Mouse (Mus musculus) stomach, postnatal 0 days (tissue): ENCODE data around the gene Faap24.

Experiments used
- CTCF ChIP-seq: IDR thresholded peaks from 2 replicates; pipeline ENCODE4 v1.5.1; 2016; ENCODE audit warnings: antibody characterized with exemption, low read depth, mild to moderate bottlenecking, moderate library complexity
- EP300 ChIP-seq: optimal IDR thresholded peaks from 2 replicates; pipeline ENCODE3; 2016; ENCODE audit warnings: antibody characterized with exemption

DNA sequence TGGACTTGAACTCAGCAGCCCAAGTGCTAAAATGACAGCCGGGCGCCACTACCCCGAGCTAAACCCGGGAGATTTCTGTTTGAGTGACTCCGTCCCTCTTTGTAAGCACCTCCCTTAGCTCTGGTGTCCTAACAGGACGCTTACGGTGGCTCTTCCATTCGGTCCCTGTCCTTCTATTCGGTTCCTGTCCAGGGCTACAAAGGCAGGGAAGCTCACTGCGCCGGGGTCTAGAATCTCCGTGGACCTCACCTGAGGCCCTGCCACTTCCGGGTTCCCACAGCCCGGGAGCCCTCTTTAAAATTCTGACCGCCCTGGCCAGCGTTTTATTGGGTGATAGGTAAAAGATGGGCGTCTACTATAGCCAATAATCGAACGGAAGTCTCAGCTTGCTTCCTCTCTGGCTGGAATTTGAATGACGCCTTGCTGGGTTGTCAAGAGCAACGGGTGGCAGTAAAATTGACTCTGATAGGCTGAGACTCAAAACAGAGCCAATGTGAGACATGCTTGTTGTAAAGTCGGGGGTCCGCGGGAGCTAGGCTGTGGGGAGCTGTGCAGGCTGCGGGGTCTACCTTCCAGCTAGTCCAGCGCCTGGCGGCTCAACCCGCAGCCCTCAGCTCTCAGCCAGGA, at the start of gene Faap24, which contains the start of gene Cep89:
- TF ChIP-seq CTCF: no peak
- TF ChIP-seq EP300: peak; percentile 83
